Mouse (Mus musculus) erythroblast, embryonic 14.5 days (primary cell): ENCODE data around the gene Cd47. TPM values are rescaled to one million over a fixed set of nuclear protein-coding genes. Genes with fewer than 3 reads are reported as not detected.
A peak's percentile ranks its signal among the peaks of the same experiment; 100 is the strongest.

Experiments
- H3K27me3 ChIP-seq: 2 replicates; pipeline ENCODE4 v1.6.1; 2012; ENCODE audit warnings: inconsistent platforms; ENCODE audit not compliant: control insufficient read depth
- H3K36me3 ChIP-seq: 2 replicates; pipeline ENCODE4 v1.6.1; 2012; ENCODE audit warnings: mild to moderate bottlenecking, inconsistent platforms; ENCODE audit not compliant: control insufficient read depth
- H3K4me1 ChIP-seq: 2 replicates; pipeline ENCODE4 v1.6.1; 2012; ENCODE audit warnings: inconsistent platforms; ENCODE audit not compliant: control insufficient read depth
- H3K4me3 ChIP-seq: replicated peaks from 2 replicates; pipeline ENCODE3; 2012; ENCODE audit warnings: moderate library complexity, mild to moderate bottlenecking, inconsistent platforms
- H3K9me3 ChIP-seq: 2 replicates; pipeline ENCODE4 v1.6.1; 2012; ENCODE audit warnings: low read length, inconsistent platforms, mixed read lengths; ENCODE audit not compliant: control insufficient read depth
- GATA1 ChIP-seq: IDR thresholded peaks from 2 replicates; pipeline ENCODE4 v1.6.1; 2012; ENCODE audit warnings: low read length, inconsistent platforms, mixed read lengths
- TAL1 ChIP-seq: IDR thresholded peaks from 3 replicates; pipeline ENCODE4 v1.6.1; 2012; ENCODE audit warnings: low read length, inconsistent platforms, mixed read lengths
- polyA plus RNA-seq: library from polyadenylated mRNA; stranded (reverse); fragments of >175 nt; gene quantifications from 2 replicates; pipeline ENCODE4 v1.2.3, GENCODE M21; 2012

The Cd47 gene
- polyA plus RNA-seq, 1 experiment: 22.4 TPM

- no peaks in the 10 kb centered on the region; the same call in 1 of the 2 replicates for H3K36me3 ChIP-seq
- no peaks in the 10 kb centered on the region for H3K27me3 ChIP-seq
- no peaks in the 10 kb centered on the region for H3K9me3 ChIP-seq
- peaks cover 87% of the 10 kb centered on the region for H3K4me1 ChIP-seq
- H3K4me3 ChIP-seq: no peak overlapping the region
- TF ChIP-seq TAL1 (no peak), GATA1 (no peak)
These were observed 36.4 kb downstream of the Cd47 start for GRCm38 (mm10) chr16:49836634-49837164.

GRCm38 (mm10) chr16:49838923-49839322, 38.6 kb downstream of the Cd47 start:
- Histone ChIP-seq H3K36me3 (peaks cover 2% of the 10 kb centered on the region), H3K4me3 (peak overlapping the region; percentile 65), H3K27me3 (no peaks in the 10 kb centered on the region), H3K9me3 (no peaks in the 10 kb centered on the region), H3K4me1 (peaks cover 94% of the 10 kb centered on the region)
- TF ChIP-seq TAL1 (no peak), GATA1 (no peak)

- H3K36me3 ChIP-seq: peaks cover 7% of the 10 kb centered on the region
- TF ChIP-seq GATA1 (peak; percentile 89), TAL1 (peak; percentile 95)
- H3K4me3 ChIP-seq: peak overlapping the region; percentile 65
- no peaks in the 10 kb centered on the region for H3K9me3 ChIP-seq
- H3K27me3 ChIP-seq: no peaks in the 10 kb centered on the region
- peaks cover 94% of the 10 kb centered on the region for H3K4me1 ChIP-seq
These were observed 39.6 kb downstream of the Cd47 start for GRCm38 (mm10) chr16:49839681-49840535.

- Histone ChIP-seq H3K4me1 (peaks cover 97% of the 10 kb centered on the region), H3K27me3 (no peaks in the 10 kb centered on the region)
- TF ChIP-seq TAL1: no peak
- no peak for TF ChIP-seq GATA1
These were observed 43.4 kb downstream of the Cd47 start for GRCm38 (mm10) chr16:49843723-49844122.

GRCm38 (mm10) chr16:49847224-49848003, 47.1 kb downstream of the Cd47 start:
- Histone ChIP-seq H3K36me3 (peaks cover 21% of the 10 kb centered on the region), H3K4me3 (no peak overlapping the region), H3K4me1 (peaks cover 78% of the 10 kb centered on the region), H3K27me3 (no peaks in the 10 kb centered on the region), H3K9me3 (no peaks in the 10 kb centered on the region)
- no peak for TF ChIP-seq TAL1
- TF ChIP-seq GATA1: no peak

More at GRCm38 (mm10) chr16:49843723-49844122, 43.4 kb downstream of the Cd47 start:
- H3K36me3 ChIP-seq: peaks cover 17% of the 10 kb centered on the region
- H3K4me3 ChIP-seq: no peak overlapping the region
- no peaks in the 10 kb centered on the region for H3K9me3 ChIP-seq

- H3K4me3 ChIP-seq: no peak overlapping the region
- H3K36me3 ChIP-seq: peaks cover 20% of the 10 kb centered on the region
- H3K9me3 ChIP-seq: no peaks in the 10 kb centered on the region
- TF ChIP-seq GATA1: no peak
- TF ChIP-seq TAL1: no peak
- peaks cover 78% of the 10 kb centered on the region for H3K4me1 ChIP-seq
- H3K27me3 ChIP-seq: no peaks in the 10 kb centered on the region
These were observed 48.3 kb downstream of the Cd47 start for GRCm38 (mm10) chr16:49848651-49849050.

GRCm38 (mm10) chr16:49852940-49853339, 52.6 kb downstream of the Cd47 start:
- Histone ChIP-seq H3K9me3 (no peaks in the 10 kb centered on the region), H3K27me3 (no peaks in the 10 kb centered on the region), H3K4me1 (peaks cover 54% of the 10 kb centered on the region), H3K4me3 (peak overlapping the region; percentile 92), H3K36me3 (peaks cover 29% of the 10 kb centered on the region)
- no peak for TF ChIP-seq TAL1
- no peak for TF ChIP-seq GATA1

- H3K4me1 ChIP-seq: peaks cover 55% of the 10 kb centered on the region
- TF ChIP-seq TAL1 (no peak), GATA1 (no peak)
- peak overlapping the region; percentile 92 for H3K4me3 ChIP-seq
- H3K9me3 ChIP-seq: no peaks in the 10 kb centered on the region
- peaks cover 36% of the 10 kb centered on the region for H3K36me3 ChIP-seq
- H3K27me3 ChIP-seq: no peaks in the 10 kb centered on the region
These were observed 53.3 kb downstream of the Cd47 start for GRCm38 (mm10) chr16:49853633-49854032.

- H3K9me3 ChIP-seq: no peaks in the 10 kb centered on the region
- H3K36me3 ChIP-seq: peaks cover 41% of the 10 kb centered on the region
- no peaks in the 10 kb centered on the region for H3K27me3 ChIP-seq
- peaks cover 56% of the 10 kb centered on the region for H3K4me1 ChIP-seq
- TF ChIP-seq TAL1 (no peak), GATA1 (no peak)
- peak overlapping the region; percentile 92 for H3K4me3 ChIP-seq
These were observed 53.9 kb downstream of the Cd47 start for GRCm38 (mm10) chr16:49854194-49854593.
